Mouse (Mus musculus) heart, adult 8-10 months (tissue): ENCODE measurements around the gene Gm11733. TPM values are rescaled to one million over a fixed set of nuclear protein-coding genes. Genes with fewer than 3 reads are reported as not detected.
A peak's percentile ranks its signal among the peaks of the same experiment; 100 is the strongest.

Experiments
- DNase-seq: peaks from one replicate; pipeline ENCODE4 v3.0.0; 2022; ENCODE audit warnings: low spot score
- total RNA-seq, 4 experiments: library from RNA; stranded (reverse); gene quantifications; 2 replicates each; pipeline ENCODE4 v1.2.4; 2022

The Gm11733 gene
- total RNA-seq, 4 experiments from 2014 or later = 0.11 TPM; not detected in 3

GRCm38 (mm10) chr11:117478271-117479006 is 5.7 kb upstream of the Gm11733 start:
- DNase-seq = no peak

GRCm38 (mm10) chr11:117479007-117479719 is 5.0 kb upstream of the Gm11733 start:
- peak; percentile 60 for DNase-seq

- no peak for DNase-seq
Observed at GRCm38 (mm10) chr11:117479746-117480145, 4.4 kb upstream of the Gm11733 start.

GRCm38 (mm10) chr11:117482300-117482676 is 1.9 kb upstream of the Gm11733 start:
- no peak for DNase-seq

- peak; percentile 69 for DNase-seq
Observed at GRCm38 (mm10) chr11:117482677-117483511, 1.3 kb upstream of the Gm11733 start.

- no peak for DNase-seq
Observed at GRCm38 (mm10) chr11:117491408-117492208, 7.4 kb downstream of the Gm11733 start.

- no peak for DNase-seq
Observed at GRCm38 (mm10) chr11:117492209-117492505, 8.0 kb downstream of the Gm11733 start.

- DNase-seq = no peak
Observed at GRCm38 (mm10) chr11:117496812-117497211, 12.6 kb downstream of the Gm11733 start.

GRCm38 (mm10) chr11:117497256-117498136 is 13.3 kb downstream of the Gm11733 start:
- peak; percentile 72 for DNase-seq

GRCm38 (mm10) chr11:117498137-117498511 is 14.0 kb downstream of the Gm11733 start:
- no peak for DNase-seq

GRCm38 (mm10) chr11:117508972-117509371 is 24.8 kb downstream of the Gm11733 start:
- no peak for DNase-seq

- DNase-seq = peak; percentile 27
Observed at GRCm38 (mm10) chr11:117515718-117516421, 31.7 kb downstream of the Gm11733 start.

GRCm38 (mm10) chr11:117516422-117516796 is 32.2 kb downstream of the Gm11733 start:
- DNase-seq = no peak

GRCm38 (mm10) chr11:117521906-117522780 is 38.0 kb downstream of the Gm11733 start:
- peak; percentile 38 for DNase-seq

GRCm38 (mm10) chr11:117522879-117523519 is 38.8 kb downstream of the Gm11733 start:
- peak; percentile 51 for DNase-seq

GRCm38 (mm10) chr11:117525606-117526349 is 41.6 kb downstream of the Gm11733 start:
- DNase-seq = no peak

- no peak for DNase-seq
Observed at GRCm38 (mm10) chr11:117532374-117532773, 48.2 kb downstream of the Gm11733 start.

GRCm38 (mm10) chr11:117534912-117535311 is 50.7 kb downstream of the Gm11733 start:
- peak; percentile 63 for DNase-seq
